Mouse (Mus musculus) cerebellum, adult (tissue): ENCODE results near the gene Lmo4.

Experiments used
- ATAC-seq: cut with Nextera tagmentation; 2 replicates; pipeline ENCODE4 v1.9.2; 2017; ENCODE audit warnings: mild to moderate bottlenecking, moderate library complexity, mixed read lengths; ENCODE audit not compliant: insufficient number of reproducible peaks, low FRiP score, low TSS enrichment

Lmo4 gene

GRCm38 (mm10) chr3:144205351-144206153 lies 532 bp upstream of the Lmo4 start:
- peak; percentile 89 for ATAC-seq

- no peak for ATAC-seq
Measured at GRCm38 (mm10) chr3:144203988-144204412, 1.0 kb downstream of the Lmo4 start.

GRCm38 (mm10) chr3:144203259-144203987 lies 1.6 kb downstream of the Lmo4 start:
- no peak for ATAC-seq

- ATAC-seq, result no peak
Measured at GRCm38 (mm10) chr3:144202574-144203258, 2.3 kb downstream of the Lmo4 start.

GRCm38 (mm10) chr3:144201794-144202573 lies 3.0 kb downstream of the Lmo4 start:
- no peak for ATAC-seq

GRCm38 (mm10) chr3:144185327-144186152 lies 19.5 kb downstream of the Lmo4 start:
- ATAC-seq, result no peak

- no peak for ATAC-seq
Measured at GRCm38 (mm10) chr3:144184918-144185317, 20.1 kb downstream of the Lmo4 start.

- ATAC-seq, result no peak
Measured at GRCm38 (mm10) chr3:144182229-144182628, 22.8 kb downstream of the Lmo4 start.

GRCm38 (mm10) chr3:144178937-144179336 lies 26.1 kb downstream of the Lmo4 start:
- no peak for ATAC-seq

GRCm38 (mm10) chr3:144173866-144174588 lies 31.0 kb downstream of the Lmo4 start:
- ATAC-seq, result no peak

GRCm38 (mm10) chr3:144173138-144173537 lies 31.9 kb downstream of the Lmo4 start:
- no peak for ATAC-seq

GRCm38 (mm10) chr3:144171749-144172148 lies 33.3 kb downstream of the Lmo4 start:
- no peak for ATAC-seq

GRCm38 (mm10) chr3:144170539-144170938 lies 34.5 kb downstream of the Lmo4 start:
- no peak for ATAC-seq

- ATAC-seq, result no peak
Measured at GRCm38 (mm10) chr3:144166439-144167155, 38.4 kb downstream of the Lmo4 start.

GRCm38 (mm10) chr3:144165439-144165838 lies 39.6 kb downstream of the Lmo4 start:
- ATAC-seq, result no peak

GRCm38 (mm10) chr3:144164665-144165385 lies 40.2 kb downstream of the Lmo4 start:
- ATAC-seq, result no peak

GRCm38 (mm10) chr3:144163718-144164117 lies 41.3 kb downstream of the Lmo4 start:
- ATAC-seq, result no peak

GRCm38 (mm10) chr3:144162156-144162555 lies 42.9 kb downstream of the Lmo4 start:
- no peak for ATAC-seq
